Mouse (Mus musculus): ENCODE data around the gene Zbtb43. TPM values are rescaled to one million over a fixed set of nuclear protein-coding genes. Genes with fewer than 3 reads are reported as not detected.

The Zbtb43 gene
- polyA plus RNA-seq, 1 experiment from 2014 or later: 13.9 TPM

- WGBS: 76% methylated on average over 11 of the region's 11 CpGs
- DNase-seq (ENCODE audit: low spot score) (no peak), ATAC-seq (replicated peaks; ENCODE audit: low FRiP score, low read depth) (no peak)
- H3K4me2 ChIP-seq (ENCODE audit: low read length): no peak overlapping the region
- no peak overlapping the region for H3K4me3 ChIP-seq (replicated peaks; ENCODE audit: low read depth, low read length)
- H3K27ac ChIP-seq: no peak overlapping the region
- no peaks in the 10 kb centered on the region for H3K9me3 ChIP-seq (replicated peaks; ENCODE audit: low read length)
- no peak for TF ChIP-seq CTCF (IDR thresholded peaks at IDR 0.05; ENCODE audit: low read depth)
- H3K9ac ChIP-seq (ENCODE audit: low read depth, low read length): no peak overlapping the region
- peaks cover 44% of the 10 kb centered on the region for H3K36me3 ChIP-seq (ENCODE audit: insufficient read depth, low read length)
- H3K4me1 ChIP-seq (replicated peaks; ENCODE audit: insufficient read depth, low read length): no peaks in the 10 kb centered on the region
- no peaks in the 10 kb centered on the region for H3K27me3 ChIP-seq (ENCODE audit: insufficient read depth, low read length)
Observed at GRCm38 (mm10) chr2:33451038-33451978, 17.1 kb downstream of the Zbtb43 start.

GRCm38 (mm10) chr2:33449119-33449873 lies 19.1 kb downstream of the Zbtb43 start:
- WGBS: 88% methylated on average over 22 of the region's 22 CpGs
- no peak overlapping the region for H3K4me2 ChIP-seq (ENCODE audit: low read length)
- H3K9me3 ChIP-seq (replicated peaks; ENCODE audit: low read length): no peaks in the 10 kb centered on the region
- H3K9ac ChIP-seq (ENCODE audit: low read depth, low read length): no peak overlapping the region
- ATAC-seq (replicated peaks; ENCODE audit: low FRiP score, low read depth) (no peak), DNase-seq (ENCODE audit: low spot score) (no peak)
- no peaks in the 10 kb centered on the region for H3K4me1 ChIP-seq (replicated peaks; ENCODE audit: insufficient read depth, low read length)
- no peak for TF ChIP-seq CTCF (IDR thresholded peaks at IDR 0.05; ENCODE audit: low read depth)
- no peaks in the 10 kb centered on the region for H3K27me3 ChIP-seq (ENCODE audit: insufficient read depth, low read length)
- no peak overlapping the region for H3K27ac ChIP-seq
- H3K4me3 ChIP-seq (replicated peaks; ENCODE audit: low read depth, low read length): no peak overlapping the region
- H3K36me3 ChIP-seq (ENCODE audit: insufficient read depth, low read length): peaks cover 34% of the 10 kb centered on the region

GRCm38 (mm10) chr2:33446796-33447195 lies 21.6 kb downstream of the Zbtb43 start:
- Histone ChIP-seq H3K27me3 (ENCODE audit: insufficient read depth, low read length) (no peaks in the 10 kb centered on the region), H3K36me3 (ENCODE audit: insufficient read depth, low read length) (peaks cover 15% of the 10 kb centered on the region; the same call in 1 of the 2 replicates), H3K9me3 (replicated peaks; ENCODE audit: low read length) (no peaks in the 10 kb centered on the region), H3K4me1 (replicated peaks; ENCODE audit: insufficient read depth, low read length) (no peaks in the 10 kb centered on the region), H3K27ac (no peak overlapping the region), H3K9ac (ENCODE audit: low read depth, low read length) (no peak overlapping the region), H3K4me2 (ENCODE audit: low read length) (no peak overlapping the region), H3K4me3 (replicated peaks; ENCODE audit: low read depth, low read length) (no peak overlapping the region)
- TF ChIP-seq CTCF (IDR thresholded peaks at IDR 0.05; ENCODE audit: low read depth): no peak
- DNase-seq (ENCODE audit: low spot score) (no peak), ATAC-seq (replicated peaks; ENCODE audit: low FRiP score, low read depth) (no peak)
- WGBS: 58% methylated on average over 1 of the region's 1 CpGs

GRCm38 (mm10) chr2:33445741-33446140 lies 22.6 kb downstream of the Zbtb43 start:
- DNase-seq (ENCODE audit: low spot score) (no peak), ATAC-seq (replicated peaks; ENCODE audit: low FRiP score, low read depth) (no peak)
- H3K9me3 ChIP-seq (replicated peaks; ENCODE audit: low read length): no peaks in the 10 kb centered on the region
- H3K36me3 ChIP-seq (ENCODE audit: insufficient read depth, low read length): peaks cover 10% of the 10 kb centered on the region; the same call in 1 of the 2 replicates
- no peak for TF ChIP-seq CTCF (IDR thresholded peaks at IDR 0.05; ENCODE audit: low read depth)
- no peak overlapping the region for H3K4me3 ChIP-seq (replicated peaks; ENCODE audit: low read depth, low read length)
- WGBS: 86% methylated on average over 5 of the region's 5 CpGs
- H3K9ac ChIP-seq (ENCODE audit: low read depth, low read length): no peak overlapping the region
- no peaks in the 10 kb centered on the region for H3K27me3 ChIP-seq (ENCODE audit: insufficient read depth, low read length)
- H3K4me1 ChIP-seq (replicated peaks; ENCODE audit: insufficient read depth, low read length): no peaks in the 10 kb centered on the region
- no peak overlapping the region for H3K27ac ChIP-seq
- H3K4me2 ChIP-seq (ENCODE audit: low read length): no peak overlapping the region

GRCm38 (mm10) chr2:33444862-33445261 lies 23.5 kb downstream of the Zbtb43 start:
- no peaks in the 10 kb centered on the region for H3K9me3 ChIP-seq (replicated peaks; ENCODE audit: low read length)
- H3K4me1 ChIP-seq (replicated peaks; ENCODE audit: insufficient read depth, low read length): no peaks in the 10 kb centered on the region
- no peak for TF ChIP-seq CTCF (IDR thresholded peaks at IDR 0.05; ENCODE audit: low read depth)
- no peak overlapping the region for H3K4me2 ChIP-seq (ENCODE audit: low read length)
- peaks cover 8% of the 10 kb centered on the region; the same call in 1 of the 2 replicates for H3K36me3 ChIP-seq (ENCODE audit: insufficient read depth, low read length)
- no peak overlapping the region for H3K4me3 ChIP-seq (replicated peaks; ENCODE audit: low read depth, low read length)
- no peak overlapping the region for H3K9ac ChIP-seq (ENCODE audit: low read depth, low read length)
- H3K27ac ChIP-seq: no peak overlapping the region
- no peak for ATAC-seq (replicated peaks; ENCODE audit: low FRiP score, low read depth)
- no peak for DNase-seq (ENCODE audit: low spot score)
- H3K27me3 ChIP-seq (ENCODE audit: insufficient read depth, low read length): no peaks in the 10 kb centered on the region

- Histone ChIP-seq H3K27ac (no peak overlapping the region), H3K4me2 (ENCODE audit: low read length) (no peak overlapping the region), H3K9ac (ENCODE audit: low read depth, low read length) (no peak overlapping the region), H3K4me3 (replicated peaks; ENCODE audit: low read depth, low read length) (no peak overlapping the region), H3K4me1 (replicated peaks; ENCODE audit: insufficient read depth, low read length) (no peaks in the 10 kb centered on the region), H3K27me3 (ENCODE audit: insufficient read depth, low read length) (no peaks in the 10 kb centered on the region), H3K36me3 (ENCODE audit: insufficient read depth, low read length) (0 out of 2 replicates have a peak, but pooled peaks cover 5% of the 10 kb centered on the region), H3K9me3 (replicated peaks; ENCODE audit: low read length) (no peaks in the 10 kb centered on the region)
- 46% methylated on average over 5 of the region's 5 CpGs for WGBS
- DNase-seq (ENCODE audit: low spot score) (peak; percentile 55), ATAC-seq (replicated peaks; ENCODE audit: low FRiP score, low read depth) (no peak)
- TF ChIP-seq CTCF (IDR thresholded peaks at IDR 0.05; ENCODE audit: low read depth): 0 out of 2 replicates have a peak, but pooled peaks have one; percentile 18
Observed at GRCm38 (mm10) chr2:33444358-33444757, 24.0 kb downstream of the Zbtb43 start.

Measured in kidney, postnatal 0 days (tissue).